ENCODE assay signal across 29 mouse cellular contexts in the genomic region with DNA sequence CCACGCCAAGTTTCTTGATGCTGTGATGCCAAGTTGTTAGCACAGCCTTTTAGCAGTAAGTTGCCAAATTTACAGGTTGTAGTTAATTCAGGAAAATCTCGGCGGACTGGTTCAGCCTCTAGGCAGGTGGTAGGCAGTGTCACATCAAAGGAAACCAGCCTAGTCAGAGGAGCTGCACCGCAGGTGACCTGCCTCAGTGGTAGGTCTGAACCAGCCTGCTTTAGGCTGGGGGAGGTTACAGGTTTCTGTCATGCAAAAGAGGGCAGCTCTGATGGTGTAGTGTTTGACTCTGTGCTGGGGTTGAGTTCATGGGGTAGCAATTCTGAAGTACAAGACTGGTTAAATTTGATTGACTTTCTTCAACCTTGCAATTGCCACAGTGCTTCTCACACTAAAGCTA.
DNase-seq lines count a peak whose midpoint lies in the region; ATAC-seq lines count a peak whose summit lies in the region.
"Had no signal": no experiment of that assay in that cellular context is flagged by ENCODE, and none has a peak within 500 bp of the region (broad histone marks: within the 10 kb centered on the region; RNA-seq: fewer than 3 reads in every experiment).

No protein-coding gene starts in this region.

- H3K27me3 ChIP-seq in intestine, embryonic 14.5 days (replicated peaks; ENCODE audit: control insufficient read depth, insufficient read depth, low read length), result no peaks in the 10 kb centered on the region
- H3K27me3 ChIP-seq in intestine, embryonic 15.5 days (replicated peaks), result no peaks in the 10 kb centered on the region
- no peaks in the 10 kb centered on the region for H3K27me3 ChIP-seq in midbrain, embryonic 16.5 days (ENCODE audit: control insufficient read depth, insufficient read depth, low read depth, low read length)
- no peaks in the 10 kb centered on the region for H3K27me3 ChIP-seq in midbrain, embryonic 10.5 days (ENCODE audit: low read depth, poor library complexity, severe bottlenecking)
- no peaks in the 10 kb centered on the region for H3K27me3 ChIP-seq in hindbrain, embryonic 16.5 days (replicated peaks; ENCODE audit: control insufficient read depth, insufficient read depth, low read length)
- H3K27me3 ChIP-seq: embryonic facial prominence, embryonic 15.5 days; forebrain, embryonic 13.5 days; hindbrain, embryonic 13.5 days; Patski had no signal

- no peak for DNase-seq in intestine, embryonic 14.5 days (ENCODE audit: low spot score)
- DNase-seq in midbrain, embryonic 10.5 days (ENCODE audit: low spot score), result no peak
- peak; percentile 64 for DNase-seq in ZHBTc4 (ENCODE audit: low read depth, low spot score)
- no peak for DNase-seq in heart, postnatal 10 days
- DNase-seq: adrenal gland, adult 8-10 months; adrenal gland, postnatal 25 days; B cell, adult 2 months; cerebellum, adult 11-12 months; cerebellum, adult 8-10 months; cerebellum, postnatal 36 days; embryo, embryonic 11 days; gastrocnemius, postnatal 10 days; gastrocnemius, postnatal 36 days; heart, adult 11 months; heart, postnatal 36 days; kidney, adult 11 months had no signal

- no peak overlapping the region for H3K4me2 ChIP-seq in intestine, embryonic 14.5 days (ENCODE audit: low read length)
- no peak overlapping the region for H3K4me2 ChIP-seq in intestine, embryonic 15.5 days (replicated peaks)
- H3K4me2 ChIP-seq in midbrain, embryonic 16.5 days (ENCODE audit: low read length), result no peak overlapping the region
- no peak overlapping the region for H3K4me2 ChIP-seq in hindbrain, embryonic 16.5 days (ENCODE audit: low read length)
- H3K4me2 ChIP-seq: embryonic facial prominence, embryonic 15.5 days; forebrain, embryonic 13.5 days; heart, embryonic 11.5 days; hindbrain, embryonic 13.5 days had no signal

- no peak for ATAC-seq in intestine, embryonic 14.5 days (replicated peaks; ENCODE audit: low FRiP score, low TSS enrichment, low read depth)
- ATAC-seq in intestine, embryonic 15.5 days, result no peak
- peak; percentile 34 for ATAC-seq in midbrain, embryonic 16.5 days
- ATAC-seq in hindbrain, embryonic 16.5 days, result no peak
- ATAC-seq: activated CD4-positive, CD25-positive, alpha-beta regulatory T cell, adult 4 months; hindbrain, postnatal 0 days; inflammation-experienced regulatory T-cells, adult 6 months; Patski had no signal

- H3K4me1 ChIP-seq in intestine, embryonic 14.5 days (replicated peaks; ENCODE audit: control insufficient read depth, insufficient read depth, low read length), result no peaks in the 10 kb centered on the region
- no peaks in the 10 kb centered on the region for H3K4me1 ChIP-seq in intestine, embryonic 15.5 days (replicated peaks)
- peaks cover 5% of the 10 kb centered on the region for H3K4me1 ChIP-seq in midbrain, embryonic 16.5 days (ENCODE audit: control insufficient read depth, insufficient read depth, low read length)
- no peaks in the 10 kb centered on the region for H3K4me1 ChIP-seq in midbrain, embryonic 10.5 days
- H3K4me1 ChIP-seq in hindbrain, embryonic 16.5 days (ENCODE audit: control insufficient read depth, insufficient read depth, low read depth, low read length), result peaks cover 3% of the 10 kb centered on the region; the same call in 1 of the 2 replicates
- H3K4me1 ChIP-seq: embryonic facial prominence, embryonic 15.5 days; forebrain, embryonic 13.5 days; hindbrain, embryonic 10.5 days; hindbrain, embryonic 13.5 days had no signal

- no peaks in the 10 kb centered on the region for H3K36me3 ChIP-seq in intestine, embryonic 14.5 days (ENCODE audit: control insufficient read depth, insufficient read depth, low read length)
- H3K36me3 ChIP-seq in intestine, embryonic 15.5 days, result no peaks in the 10 kb centered on the region
- H3K36me3 ChIP-seq in midbrain, embryonic 16.5 days (ENCODE audit: control insufficient read depth, insufficient read depth, low read length), result no peaks in the 10 kb centered on the region
- no peaks in the 10 kb centered on the region for H3K36me3 ChIP-seq in midbrain, embryonic 10.5 days
- no peaks in the 10 kb centered on the region for H3K36me3 ChIP-seq in hindbrain, embryonic 16.5 days (ENCODE audit: control insufficient read depth, insufficient read depth, low read length)
- H3K36me3 ChIP-seq: embryonic facial prominence, embryonic 15.5 days; G1E; hindbrain, embryonic 10.5 days; hindbrain, embryonic 13.5 days had no signal

- no peaks in the 10 kb centered on the region for H3K9me3 ChIP-seq in intestine, embryonic 14.5 days (ENCODE audit: control insufficient read depth, low read length)
- H3K9me3 ChIP-seq in intestine, embryonic 15.5 days, result no peaks in the 10 kb centered on the region
- H3K9me3 ChIP-seq in midbrain, embryonic 16.5 days (replicated peaks; ENCODE audit: control insufficient read depth, low read length, poor library complexity, severe bottlenecking), result peaks cover 5% of the 10 kb centered on the region; the same call in 1 of the 2 replicates
- H3K9me3 ChIP-seq in midbrain, embryonic 10.5 days (replicated peaks), result no peaks in the 10 kb centered on the region
- H3K9me3 ChIP-seq in hindbrain, embryonic 16.5 days (ENCODE audit: control insufficient read depth, low read length), result no peaks in the 10 kb centered on the region; the same call in 1 of the 2 replicates
- H3K9me3 ChIP-seq: embryonic facial prominence, embryonic 15.5 days; G1E; hindbrain, embryonic 13.5 days had no signal

- H3K4me3 ChIP-seq in intestine, embryonic 14.5 days (ENCODE audit: low read depth, low read length), result no peak overlapping the region
- no peak overlapping the region for H3K4me3 ChIP-seq in intestine, embryonic 15.5 days (replicated peaks)
- H3K4me3 ChIP-seq in midbrain, embryonic 16.5 days (ENCODE audit: low read depth, low read length), result no peak overlapping the region
- H3K4me3 ChIP-seq in midbrain, embryonic 10.5 days, result no peak overlapping the region
- H3K4me3 ChIP-seq in hindbrain, embryonic 16.5 days (ENCODE audit: low read length), result no peak overlapping the region
- H3K4me3 ChIP-seq: embryonic facial prominence, embryonic 15.5 days; forebrain, embryonic 13.5 days; hindbrain, embryonic 10.5 days; hindbrain, embryonic 13.5 days had no signal

- WGBS in intestine, embryonic 14.5 days, result 39% methylated on average over 4 of the region's 4 CpGs
- 42% methylated on average over 4 of the region's 4 CpGs for WGBS in intestine, embryonic 15.5 days
- WGBS in midbrain, embryonic 16.5 days, result 38% methylated on average over 4 of the region's 4 CpGs
- 34% methylated on average over 4 of the region's 4 CpGs for WGBS in midbrain, embryonic 10.5 days
- 28% methylated on average over 4 of the region's 4 CpGs for WGBS in hindbrain, embryonic 16.5 days

- intact Hi-C loops in heart, postnatal 10 days (cut with DNase I), result no loop called here

- no peak overlapping the region for H3K9ac ChIP-seq in intestine, embryonic 14.5 days (ENCODE audit: low read length)
- H3K9ac ChIP-seq in intestine, embryonic 15.5 days, result no peak overlapping the region
- H3K9ac ChIP-seq in midbrain, embryonic 16.5 days (ENCODE audit: low read depth, low read length), result no peak overlapping the region
- H3K9ac ChIP-seq in hindbrain, embryonic 16.5 days (ENCODE audit: low read depth, low read length), result no peak overlapping the region
- H3K9ac ChIP-seq: embryonic facial prominence, embryonic 15.5 days; forebrain, embryonic 13.5 days; hindbrain, embryonic 13.5 days had no signal

- H3K27ac ChIP-seq in intestine, embryonic 14.5 days (ENCODE audit: low read depth), result peak overlapping the region; percentile 27; the same call in 1 of the 2 replicates
- H3K27ac ChIP-seq in intestine, embryonic 15.5 days, result no peak overlapping the region
- H3K27ac ChIP-seq in midbrain, embryonic 16.5 days (ENCODE audit: low read length), result no peak overlapping the region
- no peak overlapping the region for H3K27ac ChIP-seq in midbrain, embryonic 10.5 days (replicated peaks)
- no peak overlapping the region for H3K27ac ChIP-seq in hindbrain, embryonic 16.5 days (ENCODE audit: low read depth, low read length)
- H3K27ac ChIP-seq: embryonic facial prominence, embryonic 15.5 days; forebrain, embryonic 13.5 days; hindbrain, embryonic 10.5 days; hindbrain, embryonic 13.5 days; hindbrain, postnatal 0 days had no signal
